Mouse (Mus musculus) embryonic facial prominence, embryonic 11.5 days (tissue): ENCODE measurements around the gene Plekhb1. TPM values are rescaled to one million over a fixed set of nuclear protein-coding genes. Genes with fewer than 3 reads are reported as not detected.

Experiments
- ATAC-seq: fragments of 200-750 bp; cut with Nextera tagmentation; replicated peaks from 2 replicates; pipeline ENCODE4 v1.8.0; 2017; ENCODE audit warnings: low read depth; ENCODE audit not compliant: insufficient number of reproducible peaks, low FRiP score, low TSS enrichment
- DNase-seq: peaks from one replicate; pipeline ENCODE4 v3.0.0-alpha.2; 2015; ENCODE audit warnings: low spot score
- H3K27ac ChIP-seq: fragments of 300-500 bp; sonication (generic); replicated peaks from 2 replicates; pipeline ENCODE4 v1.5.1; 2014; ENCODE audit warnings: mild to moderate bottlenecking, low read depth, low read length, control low read depth
- H3K27me3 ChIP-seq: fragments of 300-500 bp; sonication (generic); 2 replicates; pipeline ENCODE4 v1.6.1; 2014; ENCODE audit warnings: mild to moderate bottlenecking, low read length, moderate library complexity, mixed read lengths; ENCODE audit not compliant: control insufficient read depth, insufficient read depth
- H3K36me3 ChIP-seq: fragments of 300-500 bp; sonication (generic); replicated peaks from 2 replicates; pipeline ENCODE4 v1.6.1; 2014; ENCODE audit warnings: low read depth, mild to moderate bottlenecking, low read length, moderate library complexity, mixed read lengths; ENCODE audit not compliant: control insufficient read depth, insufficient read depth
- H3K4me1 ChIP-seq: fragments of 300-500 bp; sonication (generic); 2 replicates; pipeline ENCODE4 v1.6.1; 2014; ENCODE audit warnings: low read length, mixed read lengths; ENCODE audit not compliant: control insufficient read depth, insufficient read depth
- H3K4me2 ChIP-seq: fragments of 300-500 bp; sonication (generic); 2 replicates; pipeline ENCODE4 v1.6.1; 2014; ENCODE audit warnings: low read depth, mild to moderate bottlenecking, control low read depth, low read length, moderate library complexity
- H3K4me3 ChIP-seq: fragments of 300-500 bp; sonication (generic); 2 replicates; pipeline ENCODE4 v1.5.1; 2014; ENCODE audit warnings: low read depth, low read length, control low read depth
- H3K9ac ChIP-seq: fragments of 300-500 bp; sonication (generic); replicated peaks from 2 replicates; pipeline ENCODE4 v1.6.1; 2014; ENCODE audit warnings: mild to moderate bottlenecking, control low read depth, low read length
- H3K9me3 ChIP-seq: fragments of 300-500 bp; sonication (generic); replicated peaks from 2 replicates; pipeline ENCODE4 v1.6.1; 2016; ENCODE audit warnings: mild to moderate bottlenecking, low read length, inconsistent platforms, mixed read lengths; ENCODE audit not compliant: control insufficient read depth
- WGBS: fragments of 180-500 bp; shearing (Covaris S2); extraction: QIAGEN DNeasy Blood & Tissue Kit; methylation state at CpG from one replicate; pipeline ENCODE4 v1.1.7; 2014; 5-methylcytosine and 5-hydroxymethylcytosine counted together
- polyA plus RNA-seq: library from polyadenylated mRNA; unstranded; fragments of >200 nt; fragmentation: Nextera tagmentation; extraction: Ambion mirVana; gene quantifications from 2 replicates; pipeline ENCODE4 v1.2.1, GENCODE M21; 2014

The Plekhb1 gene
- polyA plus RNA-seq, 1 experiment from 2014 or later: 4.1 TPM

DNA sequence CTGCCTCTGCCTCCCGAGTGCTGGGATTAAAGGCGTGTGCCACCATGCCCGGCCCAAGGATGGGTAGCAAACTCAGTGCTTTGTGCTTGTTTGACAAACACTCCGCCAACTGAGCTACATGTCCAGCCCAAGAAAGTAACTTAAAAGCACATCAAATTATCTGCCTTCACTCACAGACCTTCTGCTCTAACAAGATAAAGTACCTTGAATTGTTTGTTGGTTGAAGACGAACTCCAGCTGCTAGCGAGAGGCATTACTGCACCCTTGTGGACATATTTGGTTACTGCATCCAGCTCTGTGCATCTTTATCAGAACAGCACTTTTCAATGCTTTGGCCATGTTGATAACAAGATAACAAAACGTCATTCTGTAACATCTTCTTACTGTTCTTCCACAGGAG lies 22.3 kb upstream of the Plekhb1 start:
- DNase-seq (peak; percentile 79), ATAC-seq (no peak)
- WGBS: 55% methylated on average over 7 of the region's 7 CpGs
- no peak overlapping the region for H3K9ac ChIP-seq
- H3K4me1 ChIP-seq: no peaks in the 10 kb centered on the region
- H3K4me3 ChIP-seq: no peak overlapping the region
- no peaks in the 10 kb centered on the region for H3K36me3 ChIP-seq
- no peaks in the 10 kb centered on the region for H3K27me3 ChIP-seq
- H3K4me2 ChIP-seq: no peak overlapping the region
- H3K27ac ChIP-seq: no peak overlapping the region
- no peaks in the 10 kb centered on the region for H3K9me3 ChIP-seq

DNA sequence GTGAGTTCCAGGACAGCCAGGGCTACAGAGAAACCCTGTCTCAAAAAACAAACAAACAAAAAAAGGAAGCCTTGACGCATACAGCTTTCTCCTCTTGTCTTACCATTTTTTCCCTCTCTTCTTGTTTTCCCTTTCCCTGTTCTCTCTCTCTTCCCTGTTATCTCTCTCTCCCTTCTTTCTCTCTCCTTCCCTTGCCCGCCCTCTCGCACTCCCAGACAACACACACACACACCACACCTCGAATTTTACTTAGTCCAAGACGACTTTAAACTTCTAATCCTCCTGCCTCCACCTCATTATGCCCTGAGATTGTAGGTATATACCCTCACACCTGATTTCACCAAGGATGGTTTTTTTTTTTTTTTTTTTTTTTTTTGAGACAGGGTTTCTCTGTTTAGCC lies 21.9 kb upstream of the Plekhb1 start:
- DNase-seq (no peak), ATAC-seq (no peak)
- no peak overlapping the region for H3K9ac ChIP-seq
- no peak overlapping the region for H3K4me2 ChIP-seq
- WGBS: 68% methylated on average over 5 of the region's 5 CpGs
- H3K27ac ChIP-seq: no peak overlapping the region
- no peaks in the 10 kb centered on the region for H3K27me3 ChIP-seq
- H3K4me3 ChIP-seq: no peak overlapping the region
- H3K4me1 ChIP-seq: no peaks in the 10 kb centered on the region
- no peaks in the 10 kb centered on the region for H3K36me3 ChIP-seq
- H3K9me3 ChIP-seq: no peaks in the 10 kb centered on the region

DNA sequence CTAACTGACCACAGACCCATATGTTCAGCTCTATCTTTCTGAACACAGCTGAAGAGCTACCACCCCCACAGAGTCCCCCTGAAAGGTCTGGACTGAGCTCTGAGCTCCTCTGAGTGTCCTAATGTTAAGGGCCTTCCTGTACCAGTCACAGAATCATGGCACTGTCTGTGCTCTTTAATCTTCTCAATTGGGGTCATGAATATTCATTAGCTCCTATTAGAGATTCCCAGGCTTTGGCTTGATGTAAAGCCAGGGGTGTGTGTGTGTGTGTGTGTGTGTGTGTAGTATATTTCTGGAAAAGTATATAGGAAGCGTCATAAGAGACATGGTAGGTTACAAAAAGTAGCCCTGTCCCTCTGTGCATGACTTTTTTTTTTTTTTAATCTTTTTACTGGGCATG lies 21.0 kb upstream of the Plekhb1 start:
- Histone ChIP-seq H3K4me1 (no peaks in the 10 kb centered on the region), H3K9ac (no peak overlapping the region), H3K4me3 (no peak overlapping the region), H3K4me2 (no peak overlapping the region), H3K9me3 (no peaks in the 10 kb centered on the region), H3K36me3 (no peaks in the 10 kb centered on the region), H3K27ac (no peak overlapping the region), H3K27me3 (no peaks in the 10 kb centered on the region)
- no peak for ATAC-seq
- 86% methylated on average over 1 of the region's 1 CpGs for WGBS
- no peak for DNase-seq

DNA sequence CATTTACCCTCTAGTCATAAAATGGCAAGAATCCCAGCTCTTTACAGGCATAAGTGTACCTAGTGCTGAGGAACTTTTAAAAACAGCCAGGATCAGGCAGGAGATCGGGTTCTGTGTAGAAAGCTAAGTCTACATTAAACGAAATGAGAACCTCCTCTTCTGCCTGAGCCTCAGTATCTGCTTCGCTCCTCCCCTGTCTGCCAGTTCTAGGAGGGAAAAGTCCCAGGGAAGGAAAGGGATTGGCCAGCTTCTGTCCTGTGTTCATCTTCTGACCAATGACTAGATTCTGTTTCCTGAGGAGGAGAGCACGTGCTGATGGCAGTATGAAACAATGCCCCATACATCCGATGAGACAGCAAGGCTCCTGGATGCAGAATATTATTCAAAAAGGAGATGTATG lies 18.9 kb upstream of the Plekhb1 start:
- DNase-seq (no peak), ATAC-seq (no peak)
- no peak overlapping the region for H3K4me3 ChIP-seq
- 57% methylated on average over 5 of the region's 5 CpGs for WGBS
- H3K9me3 ChIP-seq: no peaks in the 10 kb centered on the region
- no peak overlapping the region for H3K9ac ChIP-seq
- H3K27ac ChIP-seq: no peak overlapping the region
- H3K4me2 ChIP-seq: no peak overlapping the region
- no peaks in the 10 kb centered on the region for H3K27me3 ChIP-seq
- no peaks in the 10 kb centered on the region for H3K4me1 ChIP-seq
- no peaks in the 10 kb centered on the region for H3K36me3 ChIP-seq

DNA sequence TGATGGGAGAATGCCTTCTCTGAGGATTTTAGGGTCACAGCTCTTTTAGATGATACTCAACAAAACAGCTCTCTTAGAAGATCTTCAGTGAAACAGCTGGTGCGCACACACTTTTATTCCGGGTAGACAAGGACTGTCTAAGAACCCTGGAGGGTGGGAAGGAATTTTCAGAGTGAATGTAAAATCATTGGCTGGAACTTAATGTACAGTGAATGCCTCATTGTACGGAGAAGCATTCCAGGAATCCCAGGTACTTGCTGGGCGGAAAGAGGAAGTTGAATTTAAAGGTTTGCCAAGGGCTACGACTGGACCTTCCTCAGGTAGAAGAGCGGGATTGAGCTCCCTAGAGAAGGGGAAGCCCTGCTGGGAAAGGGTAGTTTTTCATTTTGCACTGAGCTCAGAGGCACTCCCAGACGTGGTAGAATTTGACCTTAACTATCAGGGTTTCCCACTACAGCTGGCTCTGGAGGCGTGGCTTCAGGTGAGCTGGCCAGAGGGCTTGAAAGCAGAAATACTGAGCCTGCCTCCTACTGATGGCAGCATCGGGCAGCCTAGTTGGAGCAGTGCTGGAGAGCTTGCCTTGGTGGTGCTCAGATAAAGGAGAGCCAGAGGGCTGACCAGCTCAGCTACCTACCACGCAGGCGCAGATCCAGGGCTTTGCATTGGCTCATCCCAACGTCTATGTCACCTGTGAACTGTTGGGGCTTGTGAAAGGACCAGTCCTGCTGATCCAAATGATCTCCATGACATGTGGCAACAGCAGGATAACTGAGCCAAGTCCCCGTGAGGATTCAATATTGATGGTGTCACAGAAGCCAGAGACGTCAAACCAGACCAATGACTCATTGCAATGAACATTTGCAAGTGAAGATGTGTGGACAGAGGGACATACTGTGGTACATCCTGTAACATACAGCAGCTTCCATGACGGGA lies 17.0 kb upstream of the Plekhb1 start:
- Histone ChIP-seq H3K4me2 (no peak overlapping the region), H3K27ac (no peak overlapping the region), H3K36me3 (no peaks in the 10 kb centered on the region), H3K9ac (no peak overlapping the region), H3K4me1 (no peaks in the 10 kb centered on the region), H3K27me3 (no peaks in the 10 kb centered on the region), H3K9me3 (no peaks in the 10 kb centered on the region), H3K4me3 (no peak overlapping the region)
- ATAC-seq (no peak), DNase-seq (no peak)
- WGBS: 65% methylated on average over 15 of the region's 15 CpGs

DNA sequence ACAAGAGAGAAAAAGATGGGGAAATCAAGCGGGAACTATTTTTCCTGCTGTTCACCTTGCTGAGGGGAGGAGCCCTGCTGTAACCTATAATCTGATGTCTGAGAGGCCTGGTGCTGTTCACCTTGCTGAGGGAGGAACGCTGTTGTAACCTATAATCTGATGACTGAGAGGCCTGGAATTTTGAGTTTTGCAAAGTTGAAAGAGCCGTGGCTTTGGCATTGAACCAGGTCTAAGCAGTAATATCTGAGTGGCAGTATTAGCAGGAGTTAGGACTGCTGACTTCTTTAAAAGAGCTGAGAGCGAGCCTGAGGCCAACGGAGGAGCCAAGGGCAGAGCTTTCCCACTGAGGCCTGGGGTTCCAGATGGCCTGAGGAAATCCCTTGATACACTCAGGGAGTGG lies 15.8 kb upstream of the Plekhb1 start:
- no peak overlapping the region for H3K27ac ChIP-seq
- WGBS: 85% methylated on average over 5 of the region's 5 CpGs
- ATAC-seq (no peak), DNase-seq (no peak)
- H3K4me2 ChIP-seq: no peak overlapping the region
- H3K36me3 ChIP-seq: no peaks in the 10 kb centered on the region
- H3K4me1 ChIP-seq: no peaks in the 10 kb centered on the region
- H3K9me3 ChIP-seq: no peaks in the 10 kb centered on the region
- no peak overlapping the region for H3K4me3 ChIP-seq
- H3K9ac ChIP-seq: no peak overlapping the region
- no peaks in the 10 kb centered on the region for H3K27me3 ChIP-seq

DNA sequence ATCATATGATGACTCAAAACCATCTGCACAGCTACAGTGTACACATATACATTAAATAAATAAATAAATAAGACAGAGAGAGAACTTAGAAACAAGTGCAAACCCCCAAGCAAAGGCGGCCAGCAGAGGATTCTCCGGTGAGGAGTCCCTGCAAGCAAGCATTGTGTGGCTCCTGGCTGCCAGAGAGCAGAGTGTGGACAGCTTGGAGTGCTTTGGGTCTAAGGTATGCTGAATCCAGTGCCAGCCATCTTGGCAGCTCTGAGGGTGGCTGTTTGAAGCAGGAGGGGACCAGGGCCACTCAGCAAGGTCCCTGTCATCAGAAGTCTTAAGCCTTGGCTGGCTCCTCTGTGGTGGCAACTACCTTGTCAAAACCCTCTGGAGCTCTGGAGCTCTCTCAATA lies 12.7 kb upstream of the Plekhb1 start:
- WGBS: 85% methylated on average over 2 of the region's 2 CpGs
- no peak for DNase-seq
- H3K27ac ChIP-seq: no peak overlapping the region
- H3K9me3 ChIP-seq: no peaks in the 10 kb centered on the region
- H3K27me3 ChIP-seq: no peaks in the 10 kb centered on the region
- H3K4me1 ChIP-seq: no peaks in the 10 kb centered on the region
- no peak overlapping the region for H3K4me2 ChIP-seq
- H3K9ac ChIP-seq: no peak overlapping the region
- ATAC-seq: no peak
- no peaks in the 10 kb centered on the region for H3K36me3 ChIP-seq
- H3K4me3 ChIP-seq: no peak overlapping the region

DNA sequence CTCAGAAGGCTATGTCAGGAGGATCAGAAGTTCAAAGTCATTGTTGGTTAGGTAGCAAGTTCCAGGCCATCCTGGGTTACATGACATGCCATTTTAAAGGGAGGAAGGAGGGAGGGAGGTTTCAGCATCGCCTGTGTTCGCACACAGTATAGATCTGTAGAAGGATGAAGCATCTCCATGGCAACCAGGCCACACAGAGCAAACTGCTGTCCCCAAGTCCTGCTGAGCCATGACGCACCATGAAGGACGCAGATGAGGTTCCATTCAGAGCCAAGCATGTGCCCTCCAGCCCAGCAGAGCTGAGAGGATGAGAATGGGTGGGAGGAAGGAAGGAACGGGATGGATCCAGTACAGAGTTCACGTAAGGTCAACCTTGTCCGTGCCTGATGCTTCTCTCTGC lies 11.2 kb upstream of the Plekhb1 start:
- H3K4me1 ChIP-seq: no peaks in the 10 kb centered on the region
- no peak overlapping the region for H3K9ac ChIP-seq
- 63% methylated on average over 7 of the region's 7 CpGs for WGBS
- DNase-seq: no peak
- H3K4me2 ChIP-seq: no peak overlapping the region
- no peak overlapping the region for H3K4me3 ChIP-seq
- no peaks in the 10 kb centered on the region for H3K9me3 ChIP-seq
- ATAC-seq: no peak
- H3K27ac ChIP-seq: no peak overlapping the region
- no peaks in the 10 kb centered on the region for H3K27me3 ChIP-seq
- no peaks in the 10 kb centered on the region for H3K36me3 ChIP-seq
